Mouse (Mus musculus): ENCODE results near the gene Ppp1r35. TPM values are rescaled to one million over a fixed set of nuclear protein-coding genes. Genes with fewer than 3 reads are reported as not detected.

Ppp1r35 gene
- polyA plus RNA-seq, 1 experiment = 138 TPM

- no peak for TF ChIP-seq GATA1 (IDR thresholded peaks at IDR 0.05; ENCODE audit: low read length)
Measured at GRCm38 (mm10) chr5:137747326-137747961, 31.2 kb upstream of the Ppp1r35 start.

GRCm38 (mm10) chr5:137748130-137748770, 30.4 kb upstream of the Ppp1r35 start:
- TF ChIP-seq GATA1 (IDR thresholded peaks at IDR 0.05; ENCODE audit: low read length) = no peak

- no peak for TF ChIP-seq GATA1 (IDR thresholded peaks at IDR 0.05; ENCODE audit: low read length)
Measured at GRCm38 (mm10) chr5:137749196-137749836, 29.3 kb upstream of the Ppp1r35 start.

GRCm38 (mm10) chr5:137751221-137751887, 27.3 kb upstream of the Ppp1r35 start:
- TF ChIP-seq GATA1 (IDR thresholded peaks at IDR 0.05; ENCODE audit: low read length) = no peak

- no peak for TF ChIP-seq GATA1 (IDR thresholded peaks at IDR 0.05; ENCODE audit: low read length)
Measured at GRCm38 (mm10) chr5:137751988-137752387, 26.7 kb upstream of the Ppp1r35 start.

GRCm38 (mm10) chr5:137753111-137753832, 25.4 kb upstream of the Ppp1r35 start:
- no peak for TF ChIP-seq GATA1 (IDR thresholded peaks at IDR 0.05; ENCODE audit: low read length)

- TF ChIP-seq GATA1 (IDR thresholded peaks at IDR 0.05; ENCODE audit: low read length) = no peak
Measured at GRCm38 (mm10) chr5:137755425-137755824, 23.2 kb upstream of the Ppp1r35 start.

- TF ChIP-seq GATA1 (IDR thresholded peaks at IDR 0.05; ENCODE audit: low read length) = no peak
Measured at GRCm38 (mm10) chr5:137756106-137756505, 22.5 kb upstream of the Ppp1r35 start.

- TF ChIP-seq GATA1 (IDR thresholded peaks at IDR 0.05; ENCODE audit: low read length) = no peak
Measured at GRCm38 (mm10) chr5:137756882-137757661, 21.6 kb upstream of the Ppp1r35 start.

- no peak for TF ChIP-seq GATA1 (IDR thresholded peaks at IDR 0.05; ENCODE audit: low read length)
Measured at GRCm38 (mm10) chr5:137757887-137758286, 20.8 kb upstream of the Ppp1r35 start.

GRCm38 (mm10) chr5:137758921-137759534, 19.6 kb upstream of the Ppp1r35 start:
- no peak for TF ChIP-seq GATA1 (IDR thresholded peaks at IDR 0.05; ENCODE audit: low read length)

GRCm38 (mm10) chr5:137759971-137760412, 18.7 kb upstream of the Ppp1r35 start:
- no peak for TF ChIP-seq GATA1 (IDR thresholded peaks at IDR 0.05; ENCODE audit: low read length)

GRCm38 (mm10) chr5:137764609-137765340, 13.9 kb upstream of the Ppp1r35 start:
- TF ChIP-seq GATA1 (IDR thresholded peaks at IDR 0.05; ENCODE audit: low read length) = no peak

GRCm38 (mm10) chr5:137766270-137766669, 12.4 kb upstream of the Ppp1r35 start:
- TF ChIP-seq GATA1 (IDR thresholded peaks at IDR 0.05; ENCODE audit: low read length) = no peak

Measured in G1E-ER4 (cell line).